Mouse (Mus musculus): ENCODE measurements around the gene Steap2.
"Not testable (repeated sequence)": the region's sequence is repeated elsewhere in the genome, so short reads cannot be mapped to it uniquely, and the experiment has no call there.

Steap2 gene

GRCm38 (mm10) chr5:5693956-5694653 lies at the start of gene Steap2:
Gene Steap2 (minus strand): TSS chr5:5694578.
- DNase-seq (ENCODE audit: low spot score in 2 of 2): peak; percentile 15 to 32

- DNase-seq (ENCODE audit: low spot score in 2 of 2): no peak
Measured at GRCm38 (mm10) chr5:5734445-5734844, 40.1 kb upstream of the Steap2 start.

- DNase-seq (ENCODE audit: low spot score in 2 of 2): no peak
Measured at GRCm38 (mm10) chr5:5732858-5733257, 38.5 kb upstream of the Steap2 start.

GRCm38 (mm10) chr5:5732208-5732607 lies 37.8 kb upstream of the Steap2 start:
- no peak for DNase-seq (ENCODE audit: low spot score in 2 of 2)

- no peak for DNase-seq (ENCODE audit: low spot score in 2 of 2)
Measured at GRCm38 (mm10) chr5:5729904-5730303, 35.5 kb upstream of the Steap2 start.

- no peak for DNase-seq (ENCODE audit: low spot score in 2 of 2)
Measured at GRCm38 (mm10) chr5:5722217-5722616, 27.8 kb upstream of the Steap2 start.

GRCm38 (mm10) chr5:5711032-5711431 lies 16.7 kb upstream of the Steap2 start:
- DNase-seq (ENCODE audit: low spot score in 2 of 2): no peak

- no peak for DNase-seq (ENCODE audit: low spot score in 2 of 2)
Measured at GRCm38 (mm10) chr5:5707341-5708278, 13.2 kb upstream of the Steap2 start.

- no peak for DNase-seq (ENCODE audit: low spot score in 2 of 2)
Measured at GRCm38 (mm10) chr5:5705019-5705418, 10.6 kb upstream of the Steap2 start.

GRCm38 (mm10) chr5:5700386-5700785 lies 6.0 kb upstream of the Steap2 start:
- DNase-seq (ENCODE audit: low spot score in 2 of 2): no peak

- no peak for DNase-seq (ENCODE audit: low spot score in 2 of 2)
Measured at GRCm38 (mm10) chr5:5698830-5699229, 4.5 kb upstream of the Steap2 start.

- DNase-seq (ENCODE audit: low spot score in 2 of 2): no peak
Measured at GRCm38 (mm10) chr5:5695401-5695942, 1.1 kb upstream of the Steap2 start.

GRCm38 (mm10) chr5:5693541-5693955 lies 830 bp downstream of the Steap2 start:
- DNase-seq (ENCODE audit: low spot score in 2 of 2): no peak

- no peak for DNase-seq (ENCODE audit: low spot score in 2 of 2)
Measured at GRCm38 (mm10) chr5:5692167-5692738, 2.1 kb downstream of the Steap2 start.

GRCm38 (mm10) chr5:5688945-5689540 lies 5.3 kb downstream of the Steap2 start:
- no peak for DNase-seq (ENCODE audit: low spot score in 2 of 2)

- peak in 1 of 2 experiments; percentile 6 for DNase-seq (ENCODE audit: low spot score in 2 of 2)
Measured at GRCm38 (mm10) chr5:5688228-5688627, 6.2 kb downstream of the Steap2 start.

GRCm38 (mm10) chr5:5686973-5687372 lies 7.4 kb downstream of the Steap2 start:
- no peak for DNase-seq (ENCODE audit: low spot score in 2 of 2)

- DNase-seq (ENCODE audit: low spot score in 2 of 2): not testable (repeated sequence)
Measured at GRCm38 (mm10) chr5:5684946-5685345, 9.4 kb downstream of the Steap2 start.

- DNase-seq (ENCODE audit: low spot score in 2 of 2): no peak
Measured at GRCm38 (mm10) chr5:5683292-5683691, 11.1 kb downstream of the Steap2 start.

GRCm38 (mm10) chr5:5679459-5679858 lies 14.9 kb downstream of the Steap2 start:
- no peak for DNase-seq (ENCODE audit: low spot score in 2 of 2)

GRCm38 (mm10) chr5:5676082-5676481 lies 18.3 kb downstream of the Steap2 start:
- no peak for DNase-seq (ENCODE audit: low spot score in 2 of 2)

GRCm38 (mm10) chr5:5668920-5669319 lies 25.5 kb downstream of the Steap2 start:
- DNase-seq (ENCODE audit: low spot score in 2 of 2): no peak

Data from urinary bladder, postnatal 36 days (tissue).